Mouse (Mus musculus): ENCODE measurements at regions not wholly inside any gene's neighbourhood (a gene's known extent, or its start where the extent isn't known, plus 50 kb on each side); places are given as distances from the start of the nearest gene placed in this dataset.

GRCm38 (mm10) chr2:169272622-169273021, 314.9 kb downstream of the Gm11011 start:
- H3K4me2 ChIP-seq (ENCODE audit: low read depth): no peak overlapping the region
- no peaks in the 10 kb centered on the region for H3K36me3 ChIP-seq (ENCODE audit: control insufficient read depth, insufficient read depth)
- H3K79me2 ChIP-seq (ENCODE audit: control insufficient read depth, insufficient read depth): no peaks in the 10 kb centered on the region
- H3K4me3 ChIP-seq: no peak overlapping the region
- no peak for TF ChIP-seq SRF (IDR thresholded peaks at IDR 0.05; ENCODE audit: control insufficient read depth, insufficient read length, low read depth)
- no peak for TF ChIP-seq POLR2A (IDR thresholded peaks at IDR 0.05; ENCODE audit: insufficient read length, low read depth)
- no peak for TF ChIP-seq TCF3 (IDR thresholded peaks at IDR 0.05; ENCODE audit: insufficient read length, low read depth)
- no peak for TF ChIP-seq REST (IDR thresholded peaks at IDR 0.05; ENCODE audit: insufficient read depth, insufficient read length)
- TF ChIP-seq MYOG (IDR thresholded peaks at IDR 0.05; ENCODE audit: control insufficient read depth in 1 of 3, insufficient read depth in 1 of 3, insufficient read length in 2 of 3, low read depth in 2 of 3): no peak
- TF ChIP-seq TCF12 (IDR thresholded peaks at IDR 0.05; ENCODE audit: insufficient read depth, poor library complexity, severe bottlenecking): no peak
- no peak for TF ChIP-seq MYOD1 (IDR thresholded peaks at IDR 0.05; ENCODE audit: control insufficient read depth in 1 of 3, insufficient read length in 2 of 3, low read depth in 2 of 3)
- TF ChIP-seq USF1 (IDR thresholded peaks at IDR 0.05; ENCODE audit: low read depth): no peak
- H3K27me3 ChIP-seq (ENCODE audit: control insufficient read depth, insufficient read depth, insufficient read length): no peaks in the 10 kb centered on the region
- no peak overlapping the region for H3ac ChIP-seq (ENCODE audit: control insufficient read depth, insufficient read length)

GRCm38 (mm10) chr2:169272018-169272417, 315.5 kb downstream of the Gm11011 start:
- Histone ChIP-seq H3K36me3 (ENCODE audit: control insufficient read depth, insufficient read depth) (no peaks in the 10 kb centered on the region), H3ac (ENCODE audit: control insufficient read depth, insufficient read length) (no peak overlapping the region), H3K79me2 (ENCODE audit: control insufficient read depth, insufficient read depth) (no peaks in the 10 kb centered on the region), H3K4me3 (no peak overlapping the region), H3K27me3 (ENCODE audit: control insufficient read depth, insufficient read depth, insufficient read length) (no peaks in the 10 kb centered on the region), H3K4me2 (ENCODE audit: low read depth) (no peak overlapping the region)
- TF ChIP-seq CEBPB (IDR thresholded peaks at IDR 0.05; ENCODE audit: insufficient read depth, poor library complexity, severe bottlenecking) (no peak), E2F4 (IDR thresholded peaks at IDR 0.05; ENCODE audit: insufficient read depth) (no peak), MYOD1 (IDR thresholded peaks at IDR 0.05; ENCODE audit: control insufficient read depth in 1 of 3, insufficient read length in 2 of 3, low read depth in 2 of 3) (no peak), TCF3 (IDR thresholded peaks at IDR 0.05; ENCODE audit: insufficient read length, low read depth) (no peak)

- Histone ChIP-seq H3K27me3 (ENCODE audit: control insufficient read depth, insufficient read depth, insufficient read length) (no peaks in the 10 kb centered on the region), H3K4me3 (no peak overlapping the region), H3K79me2 (ENCODE audit: control insufficient read depth, insufficient read depth) (no peaks in the 10 kb centered on the region), H3K36me3 (ENCODE audit: control insufficient read depth, insufficient read depth) (no peaks in the 10 kb centered on the region), H3ac (ENCODE audit: control insufficient read depth, insufficient read length) (no peak overlapping the region), H3K4me2 (ENCODE audit: low read depth) (no peak overlapping the region)
- TF ChIP-seq SRF (IDR thresholded peaks at IDR 0.05; ENCODE audit: control insufficient read depth, insufficient read length, low read depth): no peak
- TF ChIP-seq REST (IDR thresholded peaks at IDR 0.05; ENCODE audit: insufficient read depth, insufficient read length): no peak
- no peak for TF ChIP-seq POLR2AphosphoS2 (IDR thresholded peaks at IDR 0.05; ENCODE audit: insufficient read length, low read depth)
- no peak for TF ChIP-seq MYOG (IDR thresholded peaks at IDR 0.05; ENCODE audit: control insufficient read depth in 1 of 3, insufficient read depth in 1 of 3, insufficient read length in 2 of 3, low read depth in 2 of 3)
- TF ChIP-seq TCF3 (IDR thresholded peaks at IDR 0.05; ENCODE audit: insufficient read length, low read depth): no peak
- TF ChIP-seq MAX (IDR thresholded peaks at IDR 0.05; ENCODE audit: low read depth): no peak
- TF ChIP-seq POLR2A (IDR thresholded peaks at IDR 0.05; ENCODE audit: insufficient read length, low read depth): no peak
- no peak for TF ChIP-seq MYOD1 (IDR thresholded peaks at IDR 0.05; ENCODE audit: control insufficient read depth in 1 of 3, insufficient read length in 2 of 3, low read depth in 2 of 3)
- no peak for TF ChIP-seq TCF12 (IDR thresholded peaks at IDR 0.05; ENCODE audit: insufficient read depth, poor library complexity, severe bottlenecking)
- no peak for TF ChIP-seq USF1 (IDR thresholded peaks at IDR 0.05; ENCODE audit: low read depth)
- no peak for TF ChIP-seq CEBPB (IDR thresholded peaks at IDR 0.05; ENCODE audit: insufficient read depth, poor library complexity, severe bottlenecking)
- no peak for TF ChIP-seq E2F4 (IDR thresholded peaks at IDR 0.05; ENCODE audit: insufficient read depth)
Observed at GRCm38 (mm10) chr2:169260636-169261035, 305.2 kb upstream of the Zfp64 start.

GRCm38 (mm10) chr2:169244572-169244971, 289.2 kb upstream of the Zfp64 start:
- Histone ChIP-seq H3K4me3 (no peak overlapping the region), H3K79me2 (ENCODE audit: control insufficient read depth, insufficient read depth) (no peaks in the 10 kb centered on the region), H3K4me2 (ENCODE audit: low read depth) (no peak overlapping the region), H3ac (ENCODE audit: control insufficient read depth, insufficient read length) (no peak overlapping the region), H3K36me3 (ENCODE audit: control insufficient read depth, insufficient read depth) (no peaks in the 10 kb centered on the region), H3K27me3 (ENCODE audit: control insufficient read depth, insufficient read depth, insufficient read length) (no peaks in the 10 kb centered on the region)
- no peak for TF ChIP-seq E2F4 (IDR thresholded peaks at IDR 0.05; ENCODE audit: insufficient read depth)
- no peak for TF ChIP-seq USF1 (IDR thresholded peaks at IDR 0.05; ENCODE audit: low read depth)
- no peak for TF ChIP-seq MAX (IDR thresholded peaks at IDR 0.05; ENCODE audit: low read depth)
- no peak for TF ChIP-seq POLR2A (IDR thresholded peaks at IDR 0.05; ENCODE audit: insufficient read length, low read depth)
- TF ChIP-seq MYOG (IDR thresholded peaks at IDR 0.05; ENCODE audit: control insufficient read depth in 1 of 3, insufficient read depth in 1 of 3, insufficient read length in 2 of 3, low read depth in 2 of 3): no peak
- no peak for TF ChIP-seq TCF3 (IDR thresholded peaks at IDR 0.05; ENCODE audit: insufficient read length, low read depth)
- TF ChIP-seq POLR2AphosphoS2 (IDR thresholded peaks at IDR 0.05; ENCODE audit: insufficient read length, low read depth): no peak
- no peak for TF ChIP-seq TCF12 (IDR thresholded peaks at IDR 0.05; ENCODE audit: insufficient read depth, poor library complexity, severe bottlenecking)
- no peak for TF ChIP-seq MYOD1 (IDR thresholded peaks at IDR 0.05; ENCODE audit: control insufficient read depth in 1 of 3, insufficient read length in 2 of 3, low read depth in 2 of 3)

GRCm38 (mm10) chr2:169243981-169244380, 288.6 kb upstream of the Zfp64 start:
- no peaks in the 10 kb centered on the region for H3K36me3 ChIP-seq (ENCODE audit: control insufficient read depth, insufficient read depth)
- no peak overlapping the region for H3ac ChIP-seq (ENCODE audit: control insufficient read depth, insufficient read length)
- no peak overlapping the region for H3K4me2 ChIP-seq (ENCODE audit: low read depth)
- no peaks in the 10 kb centered on the region for H3K27me3 ChIP-seq (ENCODE audit: control insufficient read depth, insufficient read depth, insufficient read length)
- no peaks in the 10 kb centered on the region for H3K79me2 ChIP-seq (ENCODE audit: control insufficient read depth, insufficient read depth)
- H3K4me3 ChIP-seq: no peak overlapping the region
- TF ChIP-seq MYOD1 (IDR thresholded peaks at IDR 0.05; ENCODE audit: control insufficient read depth in 1 of 3, insufficient read length in 2 of 3, low read depth in 2 of 3) (no peak), USF1 (IDR thresholded peaks at IDR 0.05; ENCODE audit: low read depth) (no peak), MYOG (IDR thresholded peaks at IDR 0.05; ENCODE audit: control insufficient read depth in 1 of 3, insufficient read depth in 1 of 3, insufficient read length in 2 of 3, low read depth in 2 of 3) (no peak), SRF (IDR thresholded peaks at IDR 0.05; ENCODE audit: control insufficient read depth, insufficient read length, low read depth) (no peak), POLR2A (IDR thresholded peaks at IDR 0.05; ENCODE audit: insufficient read length, low read depth) (no peak), REST (IDR thresholded peaks at IDR 0.05; ENCODE audit: insufficient read depth, insufficient read length) (no peak), POLR2AphosphoS2 (IDR thresholded peaks at IDR 0.05; ENCODE audit: insufficient read length, low read depth) (no peak), CEBPB (IDR thresholded peaks at IDR 0.05; ENCODE audit: insufficient read depth, poor library complexity, severe bottlenecking) (no peak), TCF3 (IDR thresholded peaks at IDR 0.05; ENCODE audit: insufficient read length, low read depth) (no peak), E2F4 (IDR thresholded peaks at IDR 0.05; ENCODE audit: insufficient read depth) (no peak), TCF12 (IDR thresholded peaks at IDR 0.05; ENCODE audit: insufficient read depth, poor library complexity, severe bottlenecking) (no peak), MAX (IDR thresholded peaks at IDR 0.05; ENCODE audit: low read depth) (no peak)

Data from myocyte (in vitro differentiated cells).